Mouse (Mus musculus) MEL (cell line): ENCODE data around the gene Ensa. TPM values are rescaled to one million over a fixed set of nuclear protein-coding genes. Genes with fewer than 3 reads are reported as not detected.
"Not testable (repeated sequence)": the region's sequence is repeated elsewhere in the genome, so short reads cannot be mapped to it uniquely, and the experiment has no call there.

Source experiments
- DNase-seq: peaks from one replicate; pipeline ENCODE4 v3.0.0; 2011; ENCODE audit warnings: low read depth, low spot score
- H3K27ac ChIP-seq: 2 replicates; pipeline ENCODE4 v1.5.1; 2012; ENCODE audit warnings: low read depth, mild to moderate bottlenecking, control low read depth, low read length, moderate library complexity; ENCODE audit not compliant: control insufficient read depth
- H3K27me3 ChIP-seq, 2 experiments: fragments of 150-350 bp in 1 of 2; sonication (generic) in 1 of 2; 2 replicates each; pipeline ENCODE4 v1.6.1; 2012; ENCODE audit warnings: low read length in 2 of 2, mild to moderate bottlenecking in 2 of 2, improper control_type of control experiment in 1 of 2, moderate library complexity in 1 of 2; ENCODE audit not compliant: insufficient read depth in 2 of 2, control insufficient read depth in 1 of 2
- H3K36me3 ChIP-seq, 2 experiments: 2 replicates each; pipeline ENCODE4 v1.6.1; 2012 to 2014; ENCODE audit warnings: low read length in 2 of 2, improper control_type of control experiment in 1 of 2, inconsistent platforms in 1 of 2, mild to moderate bottlenecking in 1 of 2; ENCODE audit not compliant: insufficient read depth in 2 of 2, control insufficient read depth in 1 of 2
- H3K4me1 ChIP-seq, 2 experiments: fragments of 150-350 bp in 1 of 2; sonication (generic) in 1 of 2; 2 replicates each; pipeline ENCODE4 v1.6.1; 2012; ENCODE audit warnings: low read length in 2 of 2, improper control_type of control experiment in 1 of 2, mild to moderate bottlenecking in 1 of 2; ENCODE audit not compliant: insufficient read depth in 2 of 2, control insufficient read depth in 1 of 2
- H3K4me3 ChIP-seq, 2 experiments: fragments of 150-350 bp in 1 of 2; sonication (generic) in 1 of 2; 2 replicates each; pipeline ENCODE4 v1.5.1; 2012; ENCODE audit warnings: low read depth in 2 of 2, low read length in 2 of 2, mild to moderate bottlenecking in 2 of 2, moderate library complexity in 2 of 2, control low read depth in 1 of 2, improper control_type of control experiment in 1 of 2; ENCODE audit not compliant: control insufficient read depth in 1 of 2, insufficient read depth in 1 of 2
- H3K79me2 ChIP-seq: 2 replicates; pipeline ENCODE4 v1.6.1; 2012; ENCODE audit warnings: mild to moderate bottlenecking, low read length, moderate library complexity; ENCODE audit not compliant: control insufficient read depth, poor library complexity, insufficient read depth
- H3K9ac ChIP-seq: 2 replicates; pipeline ENCODE4 v1.6.1; 2012; ENCODE audit warnings: low read depth, mild to moderate bottlenecking, control low read depth, low read length, moderate library complexity; ENCODE audit not compliant: control insufficient read depth, poor library complexity, severe bottlenecking
- H3K9me3 ChIP-seq: fragments of 150-350 bp; sonication (generic); replicated peaks from 2 replicates; pipeline ENCODE4 v1.6.1; 2012; ENCODE audit warnings: mild to moderate bottlenecking, low read length, improper control_type of control experiment, moderate library complexity; ENCODE audit not compliant: insufficient read depth
- BHLHE40 ChIP-seq: IDR thresholded peaks from 2 replicates; pipeline ENCODE4 v1.6.1; 2012; ENCODE audit warnings: low read depth, mild to moderate bottlenecking, inconsistent platforms, low read length, improper control_type of control experiment, borderline replicate concordance
- CHD1 ChIP-seq: IDR thresholded peaks from 2 replicates; pipeline ENCODE4 v1.6.1; 2012; ENCODE audit warnings: low read depth, mild to moderate bottlenecking, inconsistent platforms, low read length, improper control_type of control experiment
- CHD2 ChIP-seq: IDR thresholded peaks from 2 replicates; pipeline ENCODE4 v1.6.1; 2011; ENCODE audit warnings: low read length, improper control_type of control experiment
- JUND ChIP-seq: IDR thresholded peaks from 2 replicates; pipeline ENCODE4 v1.6.1; 2011; ENCODE audit warnings: low read depth, mild to moderate bottlenecking, improper control_type of control experiment, low read length
- MXI1 ChIP-seq: IDR thresholded peaks from 2 replicates; pipeline ENCODE4 v1.6.1; 2011; ENCODE audit warnings: mild to moderate bottlenecking, low read depth, low read length, improper control_type of control experiment
- POLR2AphosphoS5 ChIP-seq: IDR thresholded peaks from 2 replicates; pipeline ENCODE4 v1.6.1; 2012; ENCODE audit warnings: low read depth, borderline replicate concordance, mild to moderate bottlenecking, inconsistent platforms, low read length, moderate library complexity, mixed read lengths
- RCOR1 ChIP-seq: IDR thresholded peaks from 2 replicates; pipeline ENCODE4 v1.6.1; 2012; ENCODE audit warnings: low read depth, mild to moderate bottlenecking, inconsistent platforms, low read length, improper control_type of control experiment
- ZKSCAN1 ChIP-seq: IDR thresholded peaks from 2 replicates; pipeline ENCODE4 v1.6.1; 2012; ENCODE audit warnings: low read depth, mild to moderate bottlenecking, inconsistent platforms, low read length, improper control_type of control experiment, moderate library complexity
- ZNF384 ChIP-seq: IDR thresholded peaks from 2 replicates; pipeline ENCODE4 v1.6.1; 2012; ENCODE audit warnings: low read depth, mild to moderate bottlenecking, inconsistent platforms, low read length, improper control_type of control experiment
- polyA plus RNA-seq, 2 experiments: library from polyadenylated mRNA; stranded (reverse) in 1 of 2; unstranded in 1 of 2; fragments of >175 nt in 1 of 2; fragments of >200 nt in 1 of 2; gene quantifications; 2 replicates each; pipeline versions ENCODE4 v1.2.1 to v1.2.4; 2012; ENCODE audit warnings: low replicate concordance in 2 of 2, low read depth in 1 of 2; ENCODE audit not compliant: insufficient read length in 2 of 2, insufficient read depth in 1 of 2, missing spikeins in 1 of 2
- total RNA-seq: library from RNA; depleted of rRNA; stranded (reverse); fragments of 300-350 nt; gene quantifications from 2 replicates; pipeline ENCODE4 v1.2.3, GENCODE M21; 2012

Gene Ensa
- total and polyA plus RNA-seq, 3 experiments: 85.2 to 90.5 TPM; not detected in 1

GRCm38 (mm10) chr3:95621241-95621640, 3.6 kb upstream of the Ensa start:
- no peak for DNase-seq
- Histone ChIP-seq H3K4me1 (peaks cover 7 to 15% of the 10 kb centered on the region in 2 experiments), H3K36me3 (peaks cover 7 to 8% of the 10 kb centered on the region in 2 experiments), H3K4me3 (no peak overlapping the region), H3K79me2 (peaks cover 11% of the 10 kb centered on the region), H3K9me3 (no peaks in the 10 kb centered on the region), H3K27ac (no peak overlapping the region), H3K27me3 (no peaks in the 10 kb centered on the region), H3K9ac (no peak overlapping the region)
- TF ChIP-seq BHLHE40 (no peak), POLR2AphosphoS5 (no peak), ZKSCAN1 (no peak)

- not testable (repeated sequence) for H3K9me3 ChIP-seq, H3K9ac ChIP-seq, H3K27me3 ChIP-seq, DNase-seq, H3K27ac ChIP-seq, H3K4me3 ChIP-seq
- Histone ChIP-seq H3K79me2 (peaks cover 17% of the 10 kb centered on the region), H3K36me3 (peaks cover 13 to 16% of the 10 kb centered on the region in 2 experiments), H3K4me1 (peaks cover 7 to 17% of the 10 kb centered on the region in 2 experiments)
These were observed 2.4 kb upstream of the Ensa start for GRCm38 (mm10) chr3:95622421-95622820.

DNA sequence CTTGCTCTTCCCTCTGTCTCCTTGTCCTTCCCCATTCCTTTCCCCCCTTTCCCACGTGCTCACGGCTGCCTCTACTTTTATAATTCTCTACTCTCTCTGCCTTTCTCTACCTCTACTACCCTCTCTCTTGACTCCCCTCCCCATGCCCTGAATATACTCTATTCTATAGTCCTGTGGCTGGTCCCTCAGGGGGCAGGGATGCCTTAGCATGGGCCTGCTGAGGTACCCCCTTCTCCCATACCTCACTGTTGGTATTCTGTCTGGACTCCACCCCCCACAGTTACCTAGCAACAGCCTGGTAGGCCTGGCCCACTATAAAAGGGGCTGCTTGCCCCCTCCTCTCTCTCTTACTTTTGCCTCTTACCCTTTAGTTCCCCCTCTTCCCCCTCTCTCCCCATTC, 1.2 kb upstream of the Ensa start:
- H3K4me3 ChIP-seq: no peak overlapping the region
- H3K27ac ChIP-seq: no peak overlapping the region
- peaks cover 13 to 20% of the 10 kb centered on the region in 2 experiments for H3K36me3 ChIP-seq
- peaks cover 7 to 17% of the 10 kb centered on the region in 2 experiments for H3K4me1 ChIP-seq
- no peak for DNase-seq
- H3K27me3 ChIP-seq: no peaks in the 10 kb centered on the region
- peaks cover 22% of the 10 kb centered on the region for H3K79me2 ChIP-seq
- H3K9me3 ChIP-seq: no peaks in the 10 kb centered on the region
- no peak for TF ChIP-seq ZNF384
- no peak for TF ChIP-seq CHD2
- no peak for TF ChIP-seq RCOR1
- TF ChIP-seq BHLHE40: no peak
- no peak for TF ChIP-seq MXI1
- no peak for TF ChIP-seq JUND
- no peak for TF ChIP-seq CHD1
- H3K9ac ChIP-seq: peak overlapping the region; percentile 6; the same call in 1 of the 2 replicates

DNA sequence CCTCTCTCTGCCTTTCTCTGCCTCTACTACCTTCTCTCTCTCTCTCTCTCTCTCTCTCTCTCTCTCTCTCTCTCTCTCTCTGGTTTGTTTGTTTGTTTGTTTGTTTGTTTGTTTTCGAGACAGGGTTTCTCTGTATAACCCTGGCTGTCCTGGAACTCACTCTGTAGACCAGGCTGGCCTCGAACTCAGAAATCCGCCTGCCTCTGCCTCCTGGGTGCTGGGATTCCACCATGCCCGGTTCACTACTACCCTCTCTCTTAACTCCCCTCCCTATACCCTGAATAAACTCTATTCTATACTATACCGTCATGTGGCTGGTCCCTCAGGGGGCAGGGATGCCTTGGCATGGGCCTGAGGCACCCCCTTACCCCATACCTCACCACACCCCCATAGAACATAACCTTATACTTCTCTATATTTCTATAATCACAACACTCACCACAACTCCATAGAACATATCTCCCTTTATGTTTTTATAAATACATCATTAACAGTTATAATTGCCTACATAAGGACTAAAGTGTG, 740 bp upstream of the Ensa start:
- Histone ChIP-seq H3K4me1 (peaks cover 7 to 17% of the 10 kb centered on the region in 2 experiments), H3K27ac (peak overlapping the region; percentile 81), H3K36me3 (peaks cover 13 to 20% of the 10 kb centered on the region in 2 experiments), H3K4me3 (peak overlapping the region; percentile 53 to 76), H3K79me2 (peaks cover 22% of the 10 kb centered on the region), H3K9ac (peak overlapping the region; percentile 72)
- not testable (repeated sequence) for H3K9me3 ChIP-seq, DNase-seq, H3K27me3 ChIP-seq
